Mouse (Mus musculus) neural tube, embryonic 15.5 days (tissue): ENCODE measurements around the gene Gcn1l1. TPM values are rescaled to one million over a fixed set of nuclear protein-coding genes. Genes with fewer than 3 reads are reported as not detected.
"Not testable (repeated sequence)": the region's sequence is repeated elsewhere in the genome, so short reads cannot be mapped to it uniquely, and the experiment has no call there.

Experiments used
- ATAC-seq: fragments of 200-750 bp; cut with Nextera tagmentation; 2 replicates; pipeline ENCODE4 v1.8.0; 2017; ENCODE audit warnings: mild to moderate bottlenecking, moderate TSS enrichment, moderate library complexity; ENCODE audit not compliant: low FRiP score
- H3K27ac ChIP-seq: fragments of 300-500 bp; sonication (generic); replicated peaks from 2 replicates; pipeline ENCODE4 v1.5.1; 2015; ENCODE audit warnings: mild to moderate bottlenecking, inconsistent platforms
- H3K27me3 ChIP-seq: fragments of 300-500 bp; sonication (generic); replicated peaks from 2 replicates; pipeline ENCODE4 v1.6.1; 2015; ENCODE audit warnings: inconsistent platforms
- H3K36me3 ChIP-seq: fragments of 300-500 bp; sonication (generic); 2 replicates; pipeline ENCODE4 v1.6.1; 2015; ENCODE audit warnings: inconsistent platforms
- H3K4me1 ChIP-seq: fragments of 300-500 bp; sonication (generic); 2 replicates; pipeline ENCODE4 v1.6.1; 2015; ENCODE audit warnings: inconsistent platforms
- H3K4me2 ChIP-seq: fragments of 300-500 bp; sonication (generic); 2 replicates; pipeline ENCODE4 v1.6.1; 2015; ENCODE audit warnings: inconsistent platforms, mild to moderate bottlenecking, moderate library complexity
- H3K4me3 ChIP-seq: fragments of 300-500 bp; sonication (generic); replicated peaks from 2 replicates; pipeline ENCODE4 v1.5.1; 2015; ENCODE audit warnings: mild to moderate bottlenecking, inconsistent platforms
- H3K9ac ChIP-seq: fragments of 300-500 bp; sonication (generic); replicated peaks from 2 replicates; pipeline ENCODE4 v1.6.1; 2015; ENCODE audit warnings: mild to moderate bottlenecking, inconsistent platforms
- H3K9me3 ChIP-seq: fragments of 300-500 bp; sonication (generic); replicated peaks from 2 replicates; pipeline ENCODE4 v1.6.1; 2016; ENCODE audit warnings: inconsistent platforms
- WGBS: fragments of 180-500 bp; shearing (Covaris S2); methylation state at CpG from one replicate; pipeline ENCODE4 v1.1.7; 2015; ENCODE audit warnings: mixed read lengths; 5-methylcytosine and 5-hydroxymethylcytosine counted together
- polyA plus RNA-seq: library from polyadenylated mRNA; unstranded; fragments of >200 nt; fragmentation: Nextera tagmentation; extraction: Ambion mirVana; gene quantifications from 2 replicates; pipeline ENCODE4 v1.2.1, GENCODE M21; 2015

Gene Gcn1l1
- polyA plus RNA-seq, result 35.7 and 37.6 TPM in 2 replicates

DNA sequence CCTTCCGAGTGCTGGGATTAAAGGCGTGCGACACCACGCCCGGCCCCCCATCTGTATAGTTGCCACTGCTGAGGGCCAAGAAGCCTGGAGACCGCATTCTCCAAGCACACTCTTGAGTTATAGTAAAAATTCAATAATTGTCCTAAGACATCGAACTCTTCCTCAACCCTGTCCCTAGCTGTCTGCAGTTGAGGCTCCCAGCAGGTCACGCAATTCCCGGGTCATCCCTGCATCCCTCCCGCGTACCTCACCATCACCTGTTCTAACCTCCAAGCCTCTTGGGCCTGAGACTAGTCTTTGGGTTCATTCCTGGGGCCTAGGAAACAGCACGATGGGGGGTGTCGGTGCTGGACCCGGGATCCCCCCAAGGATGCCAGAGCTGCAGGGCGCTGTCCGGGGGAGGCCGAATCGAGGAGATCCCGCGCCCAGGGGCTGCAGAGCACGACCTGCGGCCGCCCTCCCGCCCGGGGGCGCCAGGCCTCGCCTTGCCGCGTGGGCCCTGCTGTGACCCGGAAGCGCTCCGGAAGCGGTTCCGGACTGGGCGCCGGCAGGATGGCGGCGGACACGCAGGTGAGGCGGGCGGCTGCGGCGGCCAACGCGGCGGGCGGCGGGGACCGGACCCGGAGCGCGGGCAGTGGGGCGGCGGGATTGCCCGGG lies at the start of gene Gcn1l1:
Gcn1l1 (plus strand) TSS at position 518 of the 657 bp plus-strand sequence.
- 3% methylated on average over 55 of the region's 55 CpGs for WGBS
- H3K27me3 ChIP-seq, result no peaks in the 10 kb centered on the region
- H3K4me3 ChIP-seq, result peak within 1 kb of the TSS; percentile 79
- H3K9ac ChIP-seq, result peak within 1 kb of the TSS; percentile 78
- peak; percentile 92 for ATAC-seq
- H3K36me3 ChIP-seq, result peaks cover 36% of the 10 kb centered on the region
- peak within 1 kb of the TSS; percentile 78 for H3K27ac ChIP-seq
- H3K4me1 ChIP-seq, result peaks cover 65% of the 10 kb centered on the region
- H3K9me3 ChIP-seq, result no peaks in the 10 kb centered on the region
- H3K4me2 ChIP-seq, result peak within 1 kb of the TSS; percentile 75

GRCm38 (mm10) chr5:115516081-115516907 lies 48.8 kb upstream of the Gcn1l1 start:
- Histone ChIP-seq H3K9ac (no peak overlapping the region), H3K9me3 (no peaks in the 10 kb centered on the region), H3K4me3 (no peak overlapping the region), H3K4me2 (no peak overlapping the region), H3K4me1 (peaks cover 20% of the 10 kb centered on the region), H3K27me3 (no peaks in the 10 kb centered on the region), H3K36me3 (no peaks in the 10 kb centered on the region), H3K27ac (no peak overlapping the region; the same call in 1 of the 2 replicates)
- ATAC-seq, result no peak
- WGBS, result 73% methylated on average over 32 of the region's 32 CpGs

DNA sequence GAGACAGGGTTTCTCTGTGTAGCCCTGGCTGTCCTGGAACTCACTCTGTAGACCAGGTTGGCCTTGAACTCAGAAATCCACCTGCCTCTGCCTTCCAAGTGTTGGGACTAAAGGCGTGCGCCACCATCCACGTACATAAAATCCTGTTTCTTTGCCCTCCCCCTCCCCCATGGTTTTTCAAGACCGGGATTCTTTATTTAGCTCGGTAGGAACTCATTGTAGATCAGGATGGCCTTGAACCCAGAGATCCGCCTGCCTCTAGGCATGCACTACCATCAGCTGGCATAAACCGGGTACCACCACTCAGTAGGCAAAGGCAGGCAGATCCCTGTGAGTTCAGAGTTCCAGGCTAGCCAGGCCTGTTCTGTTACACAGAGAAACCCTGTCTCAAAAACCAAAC lies 48.1 kb upstream of the Gcn1l1 start:
- no peak overlapping the region for H3K4me3 ChIP-seq
- no peaks in the 10 kb centered on the region for H3K27me3 ChIP-seq
- H3K36me3 ChIP-seq, result no peaks in the 10 kb centered on the region
- ATAC-seq, result no peak
- WGBS, result 88% methylated on average over 7 of the region's 7 CpGs
- H3K9me3 ChIP-seq, result no peaks in the 10 kb centered on the region
- H3K27ac ChIP-seq, result no peak overlapping the region
- H3K4me2 ChIP-seq, result no peak overlapping the region
- H3K9ac ChIP-seq, result no peak overlapping the region
- H3K4me1 ChIP-seq, result peaks cover 18% of the 10 kb centered on the region

- Histone ChIP-seq H3K27ac (no peak overlapping the region), H3K4me2 (no peak overlapping the region), H3K9ac (no peak overlapping the region), H3K36me3 (no peaks in the 10 kb centered on the region), H3K4me1 (peaks cover 16% of the 10 kb centered on the region), H3K4me3 (no peak overlapping the region), H3K9me3 (no peaks in the 10 kb centered on the region), H3K27me3 (no peaks in the 10 kb centered on the region)
- 94% methylated on average over 9 of the region's 9 CpGs for WGBS
- no peak for ATAC-seq
Measured at GRCm38 (mm10) chr5:115517501-115517900, 47.6 kb upstream of the Gcn1l1 start.

GRCm38 (mm10) chr5:115518214-115518613 lies 46.8 kb upstream of the Gcn1l1 start:
- H3K9ac ChIP-seq, H3K27ac ChIP-seq, H3K9me3 ChIP-seq, ATAC-seq, H3K4me2 ChIP-seq, H3K36me3 ChIP-seq, H3K4me3 ChIP-seq, H3K27me3 ChIP-seq: not testable (repeated sequence)
- WGBS, result 97% methylated on average over 8 of the region's 8 CpGs
- H3K4me1 ChIP-seq, result peaks cover 23% of the 10 kb centered on the region

- Histone ChIP-seq H3K27ac (peak overlapping the region; percentile 51; the same call in 1 of the 2 replicates), H3K4me3 (no peak overlapping the region), H3K9me3 (no peaks in the 10 kb centered on the region), H3K4me2 (no peak overlapping the region), H3K4me1 (peaks cover 28% of the 10 kb centered on the region), H3K36me3 (no peaks in the 10 kb centered on the region), H3K9ac (no peak overlapping the region), H3K27me3 (no peaks in the 10 kb centered on the region)
- no peak for ATAC-seq
- 76% methylated on average over 21 of the region's 21 CpGs for WGBS
Measured at GRCm38 (mm10) chr5:115520325-115520869, 44.7 kb upstream of the Gcn1l1 start.

DNA sequence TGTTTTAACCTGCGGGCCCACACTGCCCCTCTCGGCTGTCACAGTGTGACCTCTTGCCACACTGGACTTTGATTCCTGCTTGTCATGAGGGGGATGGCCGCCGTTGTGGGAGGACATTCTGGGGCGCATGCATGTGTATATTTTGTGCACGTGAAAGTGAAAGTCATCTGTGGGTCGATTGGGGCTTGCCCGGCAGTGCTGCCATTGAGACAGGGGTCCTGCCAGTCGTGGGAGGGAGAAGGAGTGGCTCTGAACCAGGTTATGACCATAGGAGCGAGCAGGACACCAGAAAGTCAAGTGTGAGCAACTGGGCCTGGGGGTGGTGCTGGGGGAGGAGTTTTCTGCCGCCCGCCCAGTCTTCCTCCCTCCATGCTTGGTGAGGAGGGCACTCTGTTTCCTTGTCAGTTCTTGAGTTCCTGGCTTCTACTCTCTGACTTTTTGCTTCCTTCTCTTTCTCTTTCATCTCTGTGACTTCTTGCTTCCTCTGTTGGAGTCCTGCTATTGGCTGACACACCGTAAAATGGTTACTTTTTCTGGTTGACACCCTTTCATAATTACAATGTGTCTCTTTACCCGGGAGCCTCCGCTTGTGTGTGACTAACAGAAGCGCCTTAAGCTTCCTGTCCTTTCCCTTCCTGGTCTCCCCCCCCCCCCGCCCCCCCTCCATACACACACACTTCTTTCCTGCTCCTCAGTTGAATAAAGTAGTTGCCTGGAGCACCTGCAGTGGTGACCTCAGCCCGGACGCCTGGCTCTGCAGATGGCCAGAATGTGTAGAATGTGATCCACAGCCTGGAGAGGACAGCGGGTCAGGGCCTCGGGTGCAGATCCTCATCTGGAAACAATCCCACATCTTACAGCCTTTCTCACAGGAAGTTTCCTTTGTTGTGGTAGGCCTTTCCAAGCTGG lies 43.2 kb upstream of the Gcn1l1 start:
- H3K27me3 ChIP-seq, result no peaks in the 10 kb centered on the region
- peak overlapping the region; percentile 15; the same call in 1 of the 2 replicates for H3K4me2 ChIP-seq
- H3K9ac ChIP-seq, result no peak overlapping the region
- WGBS, result 71% methylated on average over 21 of the region's 21 CpGs
- H3K4me1 ChIP-seq, result peaks cover 34% of the 10 kb centered on the region
- H3K27ac ChIP-seq, result no peak overlapping the region
- ATAC-seq, result no peak
- H3K9me3 ChIP-seq, result no peaks in the 10 kb centered on the region
- no peaks in the 10 kb centered on the region for H3K36me3 ChIP-seq
- H3K4me3 ChIP-seq, result no peak overlapping the region

DNA sequence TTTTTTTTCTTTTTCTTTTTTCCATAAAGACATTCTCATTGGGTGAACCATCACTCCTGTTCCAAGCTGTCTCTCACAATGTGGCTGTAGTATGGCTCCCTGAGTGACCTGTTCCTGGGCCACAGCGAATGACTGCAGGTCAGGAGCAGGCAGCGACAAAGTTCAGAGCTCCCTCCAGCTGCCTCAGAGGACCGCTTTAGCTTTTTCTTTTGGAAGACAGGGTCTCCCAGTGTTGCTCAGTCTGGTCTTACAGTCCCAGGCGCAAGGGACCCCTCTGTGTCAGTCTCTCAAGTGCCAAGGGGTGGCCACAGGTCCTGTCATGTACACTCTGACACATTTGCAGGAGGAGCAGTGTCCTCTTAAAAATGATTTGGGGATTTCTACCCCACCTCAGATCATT lies 42.5 kb upstream of the Gcn1l1 start:
- Histone ChIP-seq H3K27me3 (no peaks in the 10 kb centered on the region), H3K9ac (no peak overlapping the region), H3K36me3 (no peaks in the 10 kb centered on the region), H3K9me3 (no peaks in the 10 kb centered on the region), H3K4me1 (peaks cover 34% of the 10 kb centered on the region), H3K4me2 (no peak overlapping the region), H3K4me3 (no peak overlapping the region), H3K27ac (peak overlapping the region; percentile 18; the same call in 1 of the 2 replicates)
- 85% methylated on average over 4 of the region's 4 CpGs for WGBS
- no peak for ATAC-seq

- no peak overlapping the region for H3K4me2 ChIP-seq
- H3K27me3 ChIP-seq, result no peaks in the 10 kb centered on the region
- no peaks in the 10 kb centered on the region for H3K36me3 ChIP-seq
- no peak overlapping the region for H3K4me3 ChIP-seq
- H3K4me1 ChIP-seq, result peaks cover 34% of the 10 kb centered on the region
- H3K9ac ChIP-seq, result no peak overlapping the region
- WGBS, result 83% methylated on average over 15 of the region's 15 CpGs
- no peak for ATAC-seq
- H3K27ac ChIP-seq, result 0 out of 2 replicates have a peak overlapping the region, but pooled peaks have one; percentile 18
- no peaks in the 10 kb centered on the region for H3K9me3 ChIP-seq
Measured at GRCm38 (mm10) chr5:115522981-115523499, 42.0 kb upstream of the Gcn1l1 start.

DNA sequence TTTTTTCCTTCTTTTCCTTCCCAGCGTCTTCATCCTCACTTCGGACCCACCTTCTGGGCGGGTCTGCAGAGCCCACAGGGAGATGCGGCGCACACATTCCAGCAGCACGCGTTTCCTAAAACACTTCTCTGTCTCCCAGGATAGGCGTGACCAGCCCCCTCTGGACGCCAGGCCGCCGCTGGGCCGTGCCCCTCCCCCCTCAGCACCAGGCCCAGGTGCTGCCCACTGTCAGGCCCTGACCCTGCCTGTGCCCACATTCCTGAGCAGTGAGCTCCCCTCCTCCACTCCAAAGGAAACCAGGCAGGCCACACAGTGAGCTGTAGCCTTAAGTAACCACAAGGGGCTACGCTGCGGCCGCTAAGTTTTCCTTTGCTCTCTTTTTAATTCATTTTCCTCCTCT lies 41.1 kb upstream of the Gcn1l1 start:
- Histone ChIP-seq H3K4me3 (no peak overlapping the region), H3K9ac (no peak overlapping the region), H3K4me1 (peaks cover 34% of the 10 kb centered on the region), H3K36me3 (no peaks in the 10 kb centered on the region), H3K9me3 (no peaks in the 10 kb centered on the region), H3K27ac (no peak overlapping the region), H3K4me2 (peak overlapping the region; percentile 20; the same call in 1 of the 2 replicates), H3K27me3 (no peaks in the 10 kb centered on the region)
- WGBS, result 13% methylated on average over 15 of the region's 15 CpGs
- no peak for ATAC-seq

- H3K36me3 ChIP-seq, result no peaks in the 10 kb centered on the region
- H3K27me3 ChIP-seq, result no peaks in the 10 kb centered on the region
- peaks cover 36% of the 10 kb centered on the region for H3K4me1 ChIP-seq
- 55% methylated on average over 12 of the region's 12 CpGs for WGBS
- H3K4me3 ChIP-seq, result no peak overlapping the region
- H3K9ac ChIP-seq, result no peak overlapping the region
- no peak overlapping the region for H3K27ac ChIP-seq
- no peaks in the 10 kb centered on the region for H3K9me3 ChIP-seq
- ATAC-seq, result no peak
- no peak overlapping the region for H3K4me2 ChIP-seq
Measured at GRCm38 (mm10) chr5:115524471-115524870, 40.6 kb upstream of the Gcn1l1 start.
